Mouse (Mus musculus) heart, postnatal 36 days (tissue): ENCODE measurements around the gene Pfn3. TPM values are rescaled to one million over a fixed set of nuclear protein-coding genes. Genes with fewer than 3 reads are reported as not detected.
A peak's percentile ranks its signal among the peaks of the same experiment; 100 is the strongest.

Experiments used
- DNase-seq, 2 experiments: peaks; one replicate each; pipeline ENCODE4 v3.0.0; 2021 to 2022
- intact Hi-C: fragments of 180-260 bp; cut with DNase I; formaldehyde crosslinking; loops from one replicate; pipeline ENCODE4 v1.15.1; 2025
- total RNA-seq, 2 experiments: library from RNA; stranded (reverse); gene quantifications; 2 replicates each; pipeline ENCODE4 v1.2.3; 2021

The Pfn3 gene
- total RNA-seq, 2 experiments from 2014 or later = not detected

- no peak for DNase-seq
- intact Hi-C loops = no loop called here
Measured at GRCm38 (mm10) chr13:55403266-55403665, 11.8 kb downstream of the Pfn3 start.

- DNase-seq = no peak
- intact Hi-C loops = no loop called here
Measured at GRCm38 (mm10) chr13:55400039-55400346, 15.0 kb downstream of the Pfn3 start.

- DNase-seq = no peak
Measured at GRCm38 (mm10) chr13:55399300-55400038, 15.6 kb downstream of the Pfn3 start.

GRCm38 (mm10) chr13:55398088-55398487 lies 16.9 kb downstream of the Pfn3 start, which contains the start of gene Slc34a1:
Slc34a1 (plus strand) TSS chr13:55398187.
- no peak for DNase-seq
- intact Hi-C loops = no loop called here

More at GRCm38 (mm10) chr13:55399300-55400038, 15.6 kb downstream of the Pfn3 start:
- intact Hi-C loops = no loop called here

- DNase-seq = no peak
- intact Hi-C loops = no loop called here
Measured at GRCm38 (mm10) chr13:55392933-55393332, 22.1 kb downstream of the Pfn3 start.

GRCm38 (mm10) chr13:55391626-55392029 lies 23.4 kb downstream of the Pfn3 start:
- intact Hi-C loops = no loop called here
- no peak for DNase-seq

- no peak for DNase-seq
- intact Hi-C loops = no loop called here
Measured at GRCm38 (mm10) chr13:55390644-55391043, 24.4 kb downstream of the Pfn3 start.

- intact Hi-C loops = no loop called here
- DNase-seq = no peak
Measured at GRCm38 (mm10) chr13:55381790-55382189, 33.2 kb downstream of the Pfn3 start.

GRCm38 (mm10) chr13:55378907-55379580 lies 36.0 kb downstream of the Pfn3 start:
- DNase-seq = no peak
- intact Hi-C loops = no loop called here

GRCm38 (mm10) chr13:55375877-55376276 lies 39.2 kb downstream of the Pfn3 start:
- intact Hi-C loops = no loop called here
- no peak for DNase-seq

- intact Hi-C loops = no loop called here
Measured at GRCm38 (mm10) chr13:55374206-55374924, 40.7 kb downstream of the Pfn3 start.

GRCm38 (mm10) chr13:55371740-55372139 lies 43.3 kb downstream of the Pfn3 start:
- intact Hi-C loops = no loop called here
- DNase-seq = no peak

More at GRCm38 (mm10) chr13:55374206-55374924, 40.7 kb downstream of the Pfn3 start:
- DNase-seq = no peak

- intact Hi-C loops = no loop called here
- peak in 1 of 2 experiments; percentile 12 for DNase-seq
Measured at GRCm38 (mm10) chr13:55371007-55371681, 43.9 kb downstream of the Pfn3 start.

GRCm38 (mm10) chr13:55370234-55370633 lies 44.8 kb downstream of the Pfn3 start:
- intact Hi-C loops = no loop called here
- DNase-seq = peak; percentile 14 to 27

GRCm38 (mm10) chr13:55369531-55370114 lies 45.4 kb downstream of the Pfn3 start, which contains the start of gene Rgs14:
Rgs14 (plus strand) TSS chr13:55369732.
- intact Hi-C loops = no loop called here
- DNase-seq = peak; percentile 26 to 43

- intact Hi-C loops = no loop called here
- no peak for DNase-seq
Measured at GRCm38 (mm10) chr13:55368401-55368800, 46.6 kb downstream of the Pfn3 start.
